Mouse (Mus musculus) C2C12 (cell line): Measurements from ENCODE around the gene Ccdc6. TPM values are rescaled to one million over a fixed set of nuclear protein-coding genes. Genes with fewer than 3 reads are reported as not detected.

ENCODE experiments used
- H3K27me3 ChIP-seq: one replicate; pipeline ENCODE4 v1.6.1; 2011; ENCODE audit not compliant: control insufficient read depth, insufficient read depth, insufficient read length
- H3K36me3 ChIP-seq: one replicate; pipeline ENCODE4 v1.6.1; 2011; ENCODE audit not compliant: control insufficient read depth, insufficient read depth
- H3K4me3 ChIP-seq: one replicate; pipeline ENCODE4 v1.5.1; 2011; ENCODE audit warnings: mild to moderate bottlenecking, control low read depth; ENCODE audit not compliant: poor library complexity, insufficient read depth, severe bottlenecking
- H3K79me2 ChIP-seq: one replicate; pipeline ENCODE4 v1.6.1; 2011; ENCODE audit not compliant: control insufficient read depth, insufficient read depth
- H3K79me3 ChIP-seq: one replicate; pipeline ENCODE4 v1.6.1; 2011; ENCODE audit warnings: low read depth, control low read depth
- H3ac ChIP-seq: one replicate; pipeline ENCODE3; 2011; ENCODE audit warnings: low read depth; ENCODE audit not compliant: control insufficient read depth, insufficient read length
- CEBPB ChIP-seq: IDR thresholded peaks from one replicate; pipeline ENCODE4 v1.6.1; 2011; ENCODE audit warnings: low read depth, mild to moderate bottlenecking, control low read depth, moderate library complexity
- CTCF ChIP-seq: IDR thresholded peaks from one replicate; pipeline ENCODE4 v1.5.1; 2011; ENCODE audit not compliant: control insufficient read depth, insufficient read depth, insufficient read length
- FOSL1 ChIP-seq: IDR thresholded peaks from one replicate; pipeline ENCODE4 v1.8.0; 2011; ENCODE audit warnings: mild to moderate bottlenecking, low read length; ENCODE audit not compliant: poor library complexity, insufficient read depth, severe bottlenecking
- MAX ChIP-seq: IDR thresholded peaks from one replicate; pipeline ENCODE4 v1.6.1; 2011; ENCODE audit warnings: mild to moderate bottlenecking, control low read depth
- MYOD1 ChIP-seq: IDR thresholded peaks from one replicate; pipeline ENCODE4 v1.6.1; 2011; ENCODE audit warnings: low read depth; ENCODE audit not compliant: control insufficient read depth, insufficient read length
- MYOG ChIP-seq: IDR thresholded peaks from one replicate; pipeline ENCODE4 v1.6.1; 2011; ENCODE audit not compliant: control insufficient read depth, insufficient read length; ENCODE audit errors: extremely low read depth
- USF1 ChIP-seq: IDR thresholded peaks from one replicate; pipeline ENCODE4 v1.6.1; 2011; ENCODE audit warnings: low read depth, mild to moderate bottlenecking, control low read depth, moderate library complexity
- polyA plus RNA-seq: library from polyadenylated mRNA; unstranded; fragments of >200 nt; fragmentation: generic; extraction: Trizol; gene quantifications from one replicate; pipeline ENCODE4 v1.2.1, GENCODE M21; 2012; ENCODE audit warnings: missing spikeins

Gene Ccdc6
- polyA plus RNA-seq, 1 experiment: 16.8 TPM

GRCm38 (mm10) chr10:70226608-70227007, 129.7 kb downstream of the Ccdc6 start:
- no peak for TF ChIP-seq USF1
- no peak overlapping the region for H3ac ChIP-seq
- no peaks in the 10 kb centered on the region for H3K36me3 ChIP-seq
- H3K4me3 ChIP-seq: no peak overlapping the region
- no peaks in the 10 kb centered on the region for H3K79me3 ChIP-seq
- H3K27me3 ChIP-seq: no peaks in the 10 kb centered on the region
- no peaks in the 10 kb centered on the region for H3K79me2 ChIP-seq

DNA sequence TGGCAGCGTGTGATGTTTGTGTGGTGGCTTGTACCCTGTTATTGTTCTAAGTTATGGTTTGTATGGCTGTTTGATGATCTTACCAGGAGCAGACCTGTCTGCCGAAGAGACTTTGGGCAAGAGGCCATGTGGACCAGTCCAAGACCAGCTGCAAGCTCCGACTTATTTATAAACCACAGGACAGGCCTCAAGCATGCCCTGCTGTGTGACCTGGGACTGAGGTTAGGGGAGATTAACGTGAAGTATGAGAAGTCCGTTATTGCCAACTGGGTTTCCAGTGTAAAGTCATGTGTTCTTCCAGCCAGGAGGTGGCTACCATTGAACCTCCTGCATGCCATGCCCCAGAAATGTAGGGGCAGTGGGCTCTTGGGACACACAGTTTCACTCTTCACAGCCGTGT, 133.4 kb downstream of the Ccdc6 start:
- Histone ChIP-seq H3ac (no peak overlapping the region), H3K27me3 (no peaks in the 10 kb centered on the region), H3K79me3 (no peaks in the 10 kb centered on the region), H3K4me3 (no peak overlapping the region), H3K36me3 (no peaks in the 10 kb centered on the region), H3K79me2 (no peaks in the 10 kb centered on the region)
- TF ChIP-seq MYOG (no peak), MAX (no peak), USF1 (no peak), CTCF (no peak), FOSL1 (no peak), MYOD1 (no peak), CEBPB (no peak)

DNA sequence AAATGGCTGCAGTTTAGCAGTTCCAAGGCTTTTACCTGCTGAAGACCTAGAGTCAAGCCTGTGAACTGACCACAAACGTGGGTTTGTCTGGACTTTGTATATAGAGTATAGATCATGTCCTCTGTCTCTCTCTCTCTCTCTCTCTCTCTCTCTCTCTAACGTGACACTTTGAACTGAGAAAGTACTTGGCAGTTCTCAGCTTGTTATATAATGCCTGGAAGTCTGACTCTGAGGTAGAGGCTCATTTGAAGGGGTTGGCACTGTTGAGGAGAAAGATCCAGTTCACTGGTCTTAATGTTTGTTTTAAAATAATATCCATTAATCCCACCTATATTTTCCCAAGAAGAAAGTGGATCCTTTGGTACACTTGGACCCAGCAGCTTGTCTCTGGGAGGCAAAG, 141.0 kb downstream of the Ccdc6 start:
- no peak overlapping the region for H3ac ChIP-seq
- no peaks in the 10 kb centered on the region for H3K79me2 ChIP-seq
- no peak for TF ChIP-seq USF1
- TF ChIP-seq MAX: no peak
- TF ChIP-seq CTCF: no peak
- TF ChIP-seq MYOD1: no peak
- no peak for TF ChIP-seq CEBPB
- TF ChIP-seq MYOG: no peak
- no peak for TF ChIP-seq FOSL1
- no peaks in the 10 kb centered on the region for H3K36me3 ChIP-seq
- no peaks in the 10 kb centered on the region for H3K79me3 ChIP-seq
- no peak overlapping the region for H3K4me3 ChIP-seq
- H3K27me3 ChIP-seq: peaks cover 3% of the 10 kb centered on the region

Other genes starting within 250 kb of the Ccdc6 start
- gene Mrln, start 107.5 kb downstream of the Ccdc6 start, polyA plus RNA-seq: 2.5 TPM
- gene Slc16a9, start 148.0 kb downstream of the Ccdc6 start, polyA plus RNA-seq: not detected